Mouse (Mus musculus): Measurements from ENCODE around the gene Agpat1. TPM values are rescaled to one million over a fixed set of nuclear protein-coding genes. Genes with fewer than 3 reads are reported as not detected.

Gene Agpat1
- polyA plus RNA-seq, 1 experiment from 2014 or later = 128 TPM

- peak overlapping the region; percentile 100 for H3K27ac ChIP-seq
- peak; percentile 85 for ATAC-seq (replicated peaks)
- under 1% methylated on average over 49 of the region's 50 CpGs for WGBS
- H3K4me1 ChIP-seq = peaks cover 44% of the 10 kb centered on the region
- H3K9me3 ChIP-seq = no peaks in the 10 kb centered on the region
- no peaks in the 10 kb centered on the region for H3K27me3 ChIP-seq (replicated peaks)
- peak overlapping the region; percentile 78 for H3K4me3 ChIP-seq
- H3K4me2 ChIP-seq = peak overlapping the region; percentile 87
- peak overlapping the region; percentile 86 for H3K9ac ChIP-seq
- H3K36me3 ChIP-seq (replicated peaks) = no peaks in the 10 kb centered on the region
These were observed 16.6 kb upstream of the Agpat1 start for GRCm38 (mm10) chr17:34587423-34587811.

- no peaks in the 10 kb centered on the region for H3K36me3 ChIP-seq (replicated peaks)
- peak overlapping the region; percentile 86 for H3K9ac ChIP-seq
- H3K4me2 ChIP-seq = peak overlapping the region; percentile 87
- no peak for ATAC-seq (replicated peaks)
- H3K4me3 ChIP-seq = peak overlapping the region; percentile 78
- peaks cover 44% of the 10 kb centered on the region for H3K4me1 ChIP-seq
- peak overlapping the region; percentile 100 for H3K27ac ChIP-seq
- no peaks in the 10 kb centered on the region for H3K27me3 ChIP-seq (replicated peaks)
- H3K9me3 ChIP-seq = no peaks in the 10 kb centered on the region
- 4% methylated on average over 19 of the region's 19 CpGs for WGBS
These were observed 16.2 kb upstream of the Agpat1 start for GRCm38 (mm10) chr17:34587814-34588213.

- no peak overlapping the region for H3K27ac ChIP-seq
- no peak for ATAC-seq (replicated peaks)
- no peak overlapping the region for H3K9ac ChIP-seq
- H3K27me3 ChIP-seq (replicated peaks) = no peaks in the 10 kb centered on the region
- peaks cover 49% of the 10 kb centered on the region for H3K4me1 ChIP-seq
- WGBS = 72% methylated on average over 3 of the region's 3 CpGs
- H3K9me3 ChIP-seq = no peaks in the 10 kb centered on the region
- 0 out of 2 replicates have a peak overlapping the region, but pooled peaks have one; percentile 14 for H3K4me2 ChIP-seq
- no peak overlapping the region for H3K4me3 ChIP-seq
- no peaks in the 10 kb centered on the region for H3K36me3 ChIP-seq (replicated peaks)
These were observed 15.3 kb upstream of the Agpat1 start for GRCm38 (mm10) chr17:34588767-34589166.

- Histone ChIP-seq H3K4me1 (peaks cover 53% of the 10 kb centered on the region), H3K4me2 (no peak overlapping the region), H3K27ac (no peak overlapping the region), H3K9me3 (no peaks in the 10 kb centered on the region), H3K36me3 (replicated peaks) (no peaks in the 10 kb centered on the region), H3K27me3 (replicated peaks) (no peaks in the 10 kb centered on the region), H3K4me3 (no peak overlapping the region), H3K9ac (no peak overlapping the region)
- no peak for ATAC-seq (replicated peaks)
- WGBS = 37% methylated on average over 7 of the region's 7 CpGs
These were observed 14.9 kb upstream of the Agpat1 start for GRCm38 (mm10) chr17:34589206-34589605.

- Histone ChIP-seq H3K27me3 (replicated peaks) (no peaks in the 10 kb centered on the region), H3K4me1 (peaks cover 58% of the 10 kb centered on the region), H3K9ac (peak within 1 kb of the TSS; percentile 12; the same call in 1 of the 2 replicates), H3K4me2 (peak within 1 kb of the TSS; percentile 90; the same call in 1 of the 2 replicates), H3K9me3 (no peaks in the 10 kb centered on the region), H3K27ac (peak within 1 kb of the TSS; percentile 98), H3K36me3 (replicated peaks) (no peaks in the 10 kb centered on the region), H3K4me3 (no peak within 1 kb of the TSS)
- no peak for ATAC-seq (replicated peaks)
- WGBS = 29% methylated on average over 7 of the region's 7 CpGs
These were observed 14.4 kb upstream of the Agpat1 start, which contains the start of gene Gpsm3 for GRCm38 (mm10) chr17:34589681-34590101. Gene Gpsm3, plus strand, starts transcription at chr17:34589806.

- no peaks in the 10 kb centered on the region; the same call in 1 of the 2 replicates for H3K36me3 ChIP-seq (replicated peaks)
- no peaks in the 10 kb centered on the region for H3K9me3 ChIP-seq
- peak overlapping the region; percentile 98 for H3K27ac ChIP-seq
- H3K9ac ChIP-seq = peak overlapping the region; percentile 12; the same call in 1 of the 2 replicates
- no peak overlapping the region for H3K4me3 ChIP-seq
- 61% methylated on average over 15 of the region's 15 CpGs for WGBS
- H3K27me3 ChIP-seq (replicated peaks) = no peaks in the 10 kb centered on the region
- no peak for ATAC-seq (replicated peaks)
- peaks cover 64% of the 10 kb centered on the region for H3K4me1 ChIP-seq
- peak overlapping the region; percentile 90 for H3K4me2 ChIP-seq
These were observed 13.7 kb upstream of the Agpat1 start for GRCm38 (mm10) chr17:34590154-34590987.

- 2% methylated on average over 21 of the region's 21 CpGs for WGBS
- Histone ChIP-seq H3K4me2 (peak within 1 kb of the TSS; percentile 90), H3K27me3 (replicated peaks) (no peaks in the 10 kb centered on the region), H3K9ac (peak within 1 kb of the TSS; percentile 92), H3K4me3 (peak within 1 kb of the TSS; percentile 80), H3K9me3 (no peaks in the 10 kb centered on the region), H3K36me3 (replicated peaks) (peaks cover 5% of the 10 kb centered on the region; the same call in 1 of the 2 replicates), H3K27ac (peak within 1 kb of the TSS; percentile 98), H3K4me1 (peaks cover 60% of the 10 kb centered on the region)
- ATAC-seq (replicated peaks) = no peak
These were observed 12.8 kb upstream of the Agpat1 start, which contains the start of gene Pbx2 for GRCm38 (mm10) chr17:34591029-34591993. Gene Pbx2, plus strand, starts transcription at chr17:34591266.

GRCm38 (mm10) chr17:34591994-34592375 lies 12.1 kb upstream of the Agpat1 start:
- peak overlapping the region; percentile 90 for H3K4me2 ChIP-seq
- H3K36me3 ChIP-seq (replicated peaks) = peaks cover 5% of the 10 kb centered on the region; the same call in 1 of the 2 replicates
- peak overlapping the region; percentile 92 for H3K9ac ChIP-seq
- no peaks in the 10 kb centered on the region for H3K27me3 ChIP-seq (replicated peaks)
- peak overlapping the region; percentile 98 for H3K27ac ChIP-seq
- peak overlapping the region; percentile 80 for H3K4me3 ChIP-seq
- 1% methylated on average over 21 of the region's 35 CpGs for WGBS
- peak; percentile 27 for ATAC-seq (replicated peaks)
- peaks cover 58% of the 10 kb centered on the region for H3K4me1 ChIP-seq
- no peaks in the 10 kb centered on the region for H3K9me3 ChIP-seq

- Histone ChIP-seq H3K9me3 (no peaks in the 10 kb centered on the region), H3K27ac (peak overlapping the region; percentile 98), H3K4me1 (peaks cover 56% of the 10 kb centered on the region), H3K27me3 (replicated peaks) (no peaks in the 10 kb centered on the region), H3K4me3 (peak overlapping the region; percentile 80), H3K36me3 (replicated peaks) (peaks cover 5% of the 10 kb centered on the region; the same call in 1 of the 2 replicates), H3K4me2 (peak overlapping the region; percentile 90), H3K9ac (peak overlapping the region; percentile 92)
- peak; percentile 18 for ATAC-seq (replicated peaks)
- under 1% methylated on average over 31 of the region's 32 CpGs for WGBS
These were observed 11.2 kb upstream of the Agpat1 start for GRCm38 (mm10) chr17:34592581-34593549.

- peak overlapping the region; percentile 98 for H3K27ac ChIP-seq
- peak overlapping the region; percentile 90 for H3K4me2 ChIP-seq
- H3K36me3 ChIP-seq (replicated peaks) = peaks cover 5% of the 10 kb centered on the region; the same call in 1 of the 2 replicates
- WGBS = 43% methylated on average over 33 of the region's 34 CpGs
- ATAC-seq (replicated peaks) = no peak
- H3K4me3 ChIP-seq = peak overlapping the region; percentile 80
- H3K4me1 ChIP-seq = peaks cover 47% of the 10 kb centered on the region
- H3K9ac ChIP-seq = peak overlapping the region; percentile 92
- H3K9me3 ChIP-seq = no peaks in the 10 kb centered on the region
- H3K27me3 ChIP-seq (replicated peaks) = no peaks in the 10 kb centered on the region
These were observed 10.1 kb upstream of the Agpat1 start for GRCm38 (mm10) chr17:34593752-34594525.

Measured in midbrain, embryonic 15.5 days (tissue).